Mouse (Mus musculus): ENCODE measurements around the gene Gli2.

Gli2 gene

GRCm38 (mm10) chr1:119053402-119053841 lies at the start of gene Gli2:
Gli2 (minus strand) TSS chr1:119053619.
- peak; percentile 76 to 84 for DNase-seq

- peak; percentile 53 to 71 for DNase-seq
Observed at GRCm38 (mm10) chr1:119097921-119098521, 44.6 kb upstream of the Gli2 start.

- DNase-seq, result peak; percentile 72 to 86
Observed at GRCm38 (mm10) chr1:119093739-119094138, 40.3 kb upstream of the Gli2 start.

GRCm38 (mm10) chr1:119089887-119090620 lies 36.6 kb upstream of the Gli2 start:
- DNase-seq, result no peak

GRCm38 (mm10) chr1:119087539-119087938 lies 34.1 kb upstream of the Gli2 start:
- peak; percentile 80 to 89 for DNase-seq

- no peak for DNase-seq
Observed at GRCm38 (mm10) chr1:119085771-119086170, 32.4 kb upstream of the Gli2 start.

- DNase-seq, result peak; percentile 24 to 62
Observed at GRCm38 (mm10) chr1:119083468-119083921, 30.1 kb upstream of the Gli2 start.

GRCm38 (mm10) chr1:119082231-119082991 lies 29.0 kb upstream of the Gli2 start:
- peak; percentile 65 to 77 for DNase-seq

- DNase-seq, result no peak
Observed at GRCm38 (mm10) chr1:119077933-119078332, 24.5 kb upstream of the Gli2 start.

- no peak for DNase-seq
Observed at GRCm38 (mm10) chr1:119076333-119076732, 22.9 kb upstream of the Gli2 start.

GRCm38 (mm10) chr1:119075916-119076315 lies 22.5 kb upstream of the Gli2 start:
- no peak for DNase-seq

- no peak for DNase-seq
Observed at GRCm38 (mm10) chr1:119075500-119075899, 22.1 kb upstream of the Gli2 start.

GRCm38 (mm10) chr1:119074910-119075309 lies 21.5 kb upstream of the Gli2 start:
- no peak for DNase-seq

GRCm38 (mm10) chr1:119073876-119074275 lies 20.5 kb upstream of the Gli2 start:
- DNase-seq, result no peak

- DNase-seq, result no peak
Observed at GRCm38 (mm10) chr1:119064892-119065671, 11.7 kb upstream of the Gli2 start.

GRCm38 (mm10) chr1:119056491-119056890 lies 3.1 kb upstream of the Gli2 start:
- DNase-seq, result no peak

- no peak for DNase-seq
Observed at GRCm38 (mm10) chr1:119055801-119056200, 2.4 kb upstream of the Gli2 start.

- DNase-seq, result no peak
Observed at GRCm38 (mm10) chr1:119054468-119054867, 1.0 kb upstream of the Gli2 start.

GRCm38 (mm10) chr1:119053872-119054354 lies 494 bp upstream of the Gli2 start:
- DNase-seq, result peak; percentile 12 to 29

- peak; percentile 12 to 23 for DNase-seq
Observed at GRCm38 (mm10) chr1:119052631-119053177, 715 bp downstream of the Gli2 start.

- peak; percentile 23 to 29 for DNase-seq
Observed at GRCm38 (mm10) chr1:119051938-119052551, 1.4 kb downstream of the Gli2 start.

Measured in cerebellum, postnatal 25 days (tissue).